Mouse (Mus musculus) spleen, adult 2 months (tissue): Measurements from ENCODE around the gene Gm5142.

Experiments
- CTCF ChIP-seq: fragments of 200-500 bp; IDR thresholded peaks from 2 replicates; pipeline ENCODE4 v1.5.1; 2011; ENCODE audit warnings: mild to moderate bottlenecking, inconsistent platforms; ENCODE audit not compliant: insufficient read depth, insufficient read length, insufficient replicate concordance; ENCODE audit errors: extremely low read depth
- POLR2A ChIP-seq: fragments of 200-500 bp; IDR thresholded peaks from 2 replicates; pipeline ENCODE4 v1.6.1; 2011; ENCODE audit warnings: low read depth, low read length, inconsistent platforms

DNA sequence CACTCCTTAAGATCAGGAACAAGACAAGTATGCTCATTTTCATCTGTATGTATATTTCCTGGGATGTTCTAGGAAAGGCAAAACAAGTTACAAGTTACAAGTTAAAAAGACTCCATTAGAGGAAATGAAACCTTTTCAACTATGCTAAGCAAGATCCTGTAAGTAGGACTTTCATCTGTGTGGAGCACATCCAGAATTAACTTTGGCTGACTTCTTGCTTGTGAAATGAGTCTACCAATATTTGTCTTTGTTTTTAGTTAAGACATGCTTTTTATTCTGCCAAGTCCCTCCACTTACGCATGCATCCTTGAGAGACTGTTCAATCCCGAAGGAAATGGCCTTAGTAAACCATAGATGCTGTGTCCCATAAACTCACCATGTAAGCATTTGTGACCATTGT is 7.6 kb upstream of the Gm5142 start:
- no peak for TF ChIP-seq CTCF
- TF ChIP-seq POLR2A: no peak
